Mouse (Mus musculus): ENCODE measurements at regions not wholly inside any gene's neighbourhood (a gene's known extent, or its start where the extent isn't known, plus 50 kb on each side); places are given as distances from the start of the nearest gene placed in this dataset.

DNA sequence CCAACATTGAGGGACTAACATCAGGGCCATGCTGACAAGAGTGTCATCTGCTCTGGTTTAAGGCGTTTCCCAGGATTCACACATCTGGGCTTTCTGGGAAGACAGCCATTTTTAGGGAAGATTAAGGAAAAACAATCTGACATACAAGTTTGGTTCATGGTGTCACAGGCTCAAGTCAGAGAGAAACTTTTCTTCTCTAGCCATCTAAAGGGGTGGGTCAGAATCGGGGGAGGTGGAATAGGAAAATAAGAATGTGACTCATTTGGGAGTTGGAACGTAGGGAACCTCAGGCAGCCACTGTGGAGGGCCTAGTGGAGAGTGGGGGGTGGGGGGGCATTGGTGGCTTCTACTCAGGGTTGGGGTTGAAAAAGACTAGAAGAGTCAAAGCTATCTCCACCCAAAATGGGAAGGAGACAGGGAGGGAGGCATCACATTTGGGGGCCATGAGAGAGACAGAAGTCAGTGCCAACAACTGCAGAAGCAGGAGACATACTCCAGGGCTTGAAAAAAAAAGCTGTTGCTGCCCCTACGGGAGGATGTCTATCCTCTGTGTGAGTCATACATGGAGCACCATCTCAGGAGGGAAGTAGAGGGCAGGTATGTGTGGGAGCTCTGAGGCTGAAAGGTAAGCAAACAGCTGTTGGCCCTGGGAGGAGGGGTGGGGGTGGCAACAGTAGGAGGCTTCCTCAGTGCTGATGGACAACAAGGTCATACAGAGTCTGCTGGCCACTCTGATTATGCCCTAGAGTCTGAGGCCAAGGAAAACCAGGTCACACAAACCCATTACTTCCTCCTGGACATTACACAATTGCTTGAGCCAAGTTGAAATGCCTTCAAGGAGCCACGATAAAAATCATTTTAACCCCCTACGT, 128.2 kb downstream of the Snx18 start:
- Histone ChIP-seq H3K9me3 (replicated peaks; ENCODE audit: control insufficient read depth, insufficient read depth, low read length, poor library complexity, severe bottlenecking) (no peaks in the 10 kb centered on the region), H3K9ac (ENCODE audit: low read depth, poor library complexity, severe bottlenecking) (no peak overlapping the region), H3K4me1 (ENCODE audit: control insufficient read depth, insufficient read depth, low read length) (no peaks in the 10 kb centered on the region), H3K27me3 (ENCODE audit: control insufficient read depth, insufficient read depth, low read length, poor library complexity, severe bottlenecking) (no peaks in the 10 kb centered on the region), H3K36me3 (ENCODE audit: control insufficient read depth, insufficient read depth, low read length, poor library complexity, severe bottlenecking) (no peaks in the 10 kb centered on the region), H3K27ac (ENCODE audit: insufficient read depth, low read length) (no peak overlapping the region), H3K4me3 (ENCODE audit: low read depth, low read length) (no peak overlapping the region)
- TF ChIP-seq EP300 (IDR thresholded peaks at IDR 0.05; ENCODE audit: insufficient read depth, low read depth, low read length) (no peak), POLR2A (IDR thresholded peaks at IDR 0.05; ENCODE audit: insufficient read depth, low read length) (no peak), CTCF (IDR thresholded peaks at IDR 0.05; ENCODE audit: low read depth, low read length) (no peak)

DNA sequence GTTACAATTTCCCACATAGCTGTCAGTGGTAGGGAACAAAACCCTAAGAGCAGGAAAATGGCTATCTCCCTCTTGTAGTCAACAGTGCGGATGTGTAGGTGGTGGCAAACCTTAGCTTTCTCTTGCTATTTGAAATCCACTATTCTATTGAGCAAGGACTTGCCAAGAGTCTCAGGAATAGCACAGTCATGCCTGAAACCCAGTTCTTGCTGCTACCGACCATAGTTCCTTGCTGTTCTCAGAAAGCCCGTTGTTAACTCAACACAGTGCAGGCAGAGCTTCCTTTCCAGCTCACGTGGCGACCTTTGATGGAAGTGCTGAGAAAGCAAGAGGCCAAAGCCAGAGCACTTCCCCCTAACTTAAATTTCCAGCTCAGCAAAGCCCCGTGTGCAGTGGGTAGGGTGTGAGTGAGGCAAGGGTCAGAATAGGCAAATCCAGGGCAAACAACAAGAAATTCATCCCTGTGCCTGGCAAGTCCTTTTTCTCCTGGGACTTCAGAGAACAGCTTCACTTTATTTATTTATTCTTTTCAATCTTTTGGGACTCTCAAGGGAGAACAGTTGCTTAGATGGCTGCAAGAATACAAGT, 131.9 kb downstream of the Snx18 start:
- Histone ChIP-seq H3K27me3 (ENCODE audit: control insufficient read depth, insufficient read depth, low read length, poor library complexity, severe bottlenecking) (no peaks in the 10 kb centered on the region), H3K4me1 (ENCODE audit: control insufficient read depth, insufficient read depth, low read length) (no peaks in the 10 kb centered on the region), H3K27ac (ENCODE audit: insufficient read depth, low read length) (no peak overlapping the region), H3K9ac (ENCODE audit: low read depth, poor library complexity, severe bottlenecking) (no peak overlapping the region), H3K4me3 (ENCODE audit: low read depth, low read length) (no peak overlapping the region), H3K36me3 (ENCODE audit: control insufficient read depth, insufficient read depth, low read length, poor library complexity, severe bottlenecking) (no peaks in the 10 kb centered on the region), H3K9me3 (replicated peaks; ENCODE audit: control insufficient read depth, insufficient read depth, low read length, poor library complexity, severe bottlenecking) (no peaks in the 10 kb centered on the region)
- TF ChIP-seq CTCF (IDR thresholded peaks at IDR 0.05; ENCODE audit: low read depth, low read length): no peak
- no peak for TF ChIP-seq POLR2A (IDR thresholded peaks at IDR 0.05; ENCODE audit: insufficient read depth, low read length)
- no peak for TF ChIP-seq EP300 (IDR thresholded peaks at IDR 0.05; ENCODE audit: insufficient read depth, low read depth, low read length)

GRCm38 (mm10) chr13:113485511-113485910, 132.9 kb downstream of the Snx18 start:
- no peak overlapping the region for H3K9ac ChIP-seq (ENCODE audit: low read depth, poor library complexity, severe bottlenecking)
- no peak for TF ChIP-seq CTCF (IDR thresholded peaks at IDR 0.05; ENCODE audit: low read depth, low read length)
- TF ChIP-seq EP300 (IDR thresholded peaks at IDR 0.05; ENCODE audit: insufficient read depth, low read depth, low read length): no peak
- H3K9me3 ChIP-seq (replicated peaks; ENCODE audit: control insufficient read depth, insufficient read depth, low read length, poor library complexity, severe bottlenecking): no peaks in the 10 kb centered on the region
- H3K36me3 ChIP-seq (ENCODE audit: control insufficient read depth, insufficient read depth, low read length, poor library complexity, severe bottlenecking): no peaks in the 10 kb centered on the region
- no peak overlapping the region for H3K27ac ChIP-seq (ENCODE audit: insufficient read depth, low read length)
- H3K27me3 ChIP-seq (ENCODE audit: control insufficient read depth, insufficient read depth, low read length, poor library complexity, severe bottlenecking): no peaks in the 10 kb centered on the region
- no peaks in the 10 kb centered on the region for H3K4me1 ChIP-seq (ENCODE audit: control insufficient read depth, insufficient read depth, low read length)
- H3K4me3 ChIP-seq (ENCODE audit: low read depth, low read length): no peak overlapping the region

DNA sequence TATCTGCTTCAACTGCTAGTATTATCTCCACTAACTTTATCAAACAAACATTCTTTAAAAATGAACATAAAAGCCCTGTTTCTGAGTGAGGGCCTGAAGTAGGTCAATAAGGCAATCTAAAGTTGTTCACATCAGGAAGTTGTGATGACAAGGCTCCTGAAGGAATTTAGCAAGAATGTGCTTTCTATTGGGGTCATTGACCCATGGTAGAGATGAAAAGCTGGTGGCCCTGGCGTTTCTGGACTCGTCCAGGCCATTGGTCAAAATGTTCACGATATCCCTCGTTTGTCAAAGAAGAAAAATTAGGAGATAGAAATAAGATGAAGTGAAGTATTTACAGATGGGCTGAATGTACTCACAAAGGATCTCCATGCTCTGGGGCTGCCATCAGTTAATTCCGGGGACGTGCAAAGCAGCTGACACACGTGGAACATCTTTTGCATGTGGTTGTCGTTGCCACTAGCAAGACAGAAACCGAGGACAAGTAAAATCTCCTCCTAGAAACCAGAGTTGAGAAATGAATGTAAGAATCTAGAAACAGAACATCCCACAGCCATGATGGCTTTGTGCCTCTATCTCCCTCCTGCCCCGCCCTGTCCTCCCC, 134.1 kb downstream of the Snx18 start:
- H3K9ac ChIP-seq (ENCODE audit: low read depth, poor library complexity, severe bottlenecking): no peak overlapping the region
- no peaks in the 10 kb centered on the region for H3K27me3 ChIP-seq (ENCODE audit: control insufficient read depth, insufficient read depth, low read length, poor library complexity, severe bottlenecking)
- H3K4me1 ChIP-seq (ENCODE audit: control insufficient read depth, insufficient read depth, low read length): no peaks in the 10 kb centered on the region
- no peak for TF ChIP-seq EP300 (IDR thresholded peaks at IDR 0.05; ENCODE audit: insufficient read depth, low read depth, low read length)
- no peak for TF ChIP-seq CTCF (IDR thresholded peaks at IDR 0.05; ENCODE audit: low read depth, low read length)
- no peak overlapping the region for H3K4me3 ChIP-seq (ENCODE audit: low read depth, low read length)
- no peak overlapping the region for H3K27ac ChIP-seq (ENCODE audit: insufficient read depth, low read length)
- H3K9me3 ChIP-seq (replicated peaks; ENCODE audit: control insufficient read depth, insufficient read depth, low read length, poor library complexity, severe bottlenecking): no peaks in the 10 kb centered on the region
- no peaks in the 10 kb centered on the region for H3K36me3 ChIP-seq (ENCODE audit: control insufficient read depth, insufficient read depth, low read length, poor library complexity, severe bottlenecking)

- no peaks in the 10 kb centered on the region for H3K9me3 ChIP-seq (replicated peaks; ENCODE audit: control insufficient read depth, insufficient read depth, low read length, poor library complexity, severe bottlenecking)
- TF ChIP-seq CTCF (IDR thresholded peaks at IDR 0.05; ENCODE audit: low read depth, low read length) (no peak), POLR2A (IDR thresholded peaks at IDR 0.05; ENCODE audit: insufficient read depth, low read length) (no peak), EP300 (IDR thresholded peaks at IDR 0.05; ENCODE audit: insufficient read depth, low read depth, low read length) (no peak)
- no peaks in the 10 kb centered on the region for H3K36me3 ChIP-seq (ENCODE audit: control insufficient read depth, insufficient read depth, low read length, poor library complexity, severe bottlenecking)
Observed at GRCm38 (mm10) chr13:113482911-113483310, 135.5 kb downstream of the Snx18 start.

More at GRCm38 (mm10) chr13:113482911-113483310, 135.5 kb downstream of the Snx18 start:
- H3K4me1 ChIP-seq (ENCODE audit: control insufficient read depth, insufficient read depth, low read length): no peaks in the 10 kb centered on the region
- H3K4me3 ChIP-seq (ENCODE audit: low read depth, low read length): no peak overlapping the region
- H3K27me3 ChIP-seq (ENCODE audit: control insufficient read depth, insufficient read depth, low read length, poor library complexity, severe bottlenecking): no peaks in the 10 kb centered on the region
- no peak overlapping the region for H3K9ac ChIP-seq (ENCODE audit: low read depth, poor library complexity, severe bottlenecking)
- H3K27ac ChIP-seq (ENCODE audit: insufficient read depth, low read length): no peak overlapping the region
